Mouse (Mus musculus) neural tube, embryonic 12.5 days (tissue): ENCODE measurements at regions not wholly inside any gene's neighbourhood (a gene's known extent, or its start where the extent isn't known, plus 50 kb on each side); places are given as distances from the start of the nearest gene placed in this dataset.
"Not testable (repeated sequence)": the region's sequence is repeated elsewhere in the genome, so short reads cannot be mapped to it uniquely, and the experiment has no call there.

Experiments used
- ATAC-seq: fragments of 200-750 bp; cut with Nextera tagmentation; 2 replicates; pipeline ENCODE4 v1.8.0; 2017; ENCODE audit warnings: low read depth, mild to moderate bottlenecking, moderate TSS enrichment, moderate library complexity; ENCODE audit not compliant: low FRiP score
- H3K27ac ChIP-seq: fragments of 300-500 bp; sonication (generic); 2 replicates; pipeline ENCODE4 v1.5.1; 2016
- H3K27me3 ChIP-seq: fragments of 300-500 bp; sonication (generic); replicated peaks from 2 replicates; pipeline ENCODE4 v1.6.1; 2016; ENCODE audit warnings: mild to moderate bottlenecking
- H3K36me3 ChIP-seq: fragments of 300-500 bp; sonication (generic); 2 replicates; pipeline ENCODE4 v1.6.1; 2016; ENCODE audit warnings: mild to moderate bottlenecking
- H3K4me1 ChIP-seq: fragments of 300-500 bp; sonication (generic); 2 replicates; pipeline ENCODE4 v1.6.1; 2016
- H3K4me2 ChIP-seq: fragments of 300-500 bp; sonication (generic); replicated peaks from 2 replicates; pipeline ENCODE4 v1.6.1; 2016; ENCODE audit warnings: mild to moderate bottlenecking
- H3K4me3 ChIP-seq: fragments of 300-500 bp; sonication (generic); 2 replicates; pipeline ENCODE4 v1.5.1; 2016
- H3K9ac ChIP-seq: fragments of 300-500 bp; sonication (generic); 2 replicates; pipeline ENCODE4 v1.6.1; 2016; ENCODE audit warnings: mild to moderate bottlenecking
- H3K9me3 ChIP-seq: fragments of 300-500 bp; sonication (generic); 2 replicates; pipeline ENCODE4 v1.6.1; 2016; ENCODE audit warnings: mild to moderate bottlenecking
- WGBS: fragments of 180-500 bp; shearing (Covaris S2); methylation state at CpG from one replicate; pipeline ENCODE4 v1.1.7; 2016; 5-methylcytosine and 5-hydroxymethylcytosine counted together

GRCm38 (mm10) chrX:162359767-162360545, 200.4 kb upstream of the Nhs start:
- H3K36me3 ChIP-seq = no peaks in the 10 kb centered on the region
- H3K27ac ChIP-seq = no peak overlapping the region
- no peaks in the 10 kb centered on the region for H3K9me3 ChIP-seq
- no peak overlapping the region for H3K9ac ChIP-seq
- H3K4me1 ChIP-seq = no peaks in the 10 kb centered on the region
- no peaks in the 10 kb centered on the region; the same call in 1 of the 2 replicates for H3K27me3 ChIP-seq
- ATAC-seq = no peak
- WGBS = 64% methylated on average over 9 of the region's 9 CpGs
- no peak overlapping the region for H3K4me3 ChIP-seq
- H3K4me2 ChIP-seq = no peak overlapping the region

GRCm38 (mm10) chrX:162348341-162348740, 188.8 kb upstream of the Nhs start:
- Histone ChIP-seq H3K4me3 (no peak overlapping the region), H3K9me3 (no peaks in the 10 kb centered on the region), H3K27me3 (no peaks in the 10 kb centered on the region), H3K4me2 (no peak overlapping the region), H3K4me1 (no peaks in the 10 kb centered on the region), H3K36me3 (no peaks in the 10 kb centered on the region), H3K9ac (no peak overlapping the region), H3K27ac (no peak overlapping the region)
- no peak for ATAC-seq
- WGBS = 61% methylated on average over 4 of the region's 4 CpGs

GRCm38 (mm10) chrX:162347886-162348285, 188.4 kb upstream of the Nhs start:
- Histone ChIP-seq H3K4me1 (no peaks in the 10 kb centered on the region), H3K36me3 (no peaks in the 10 kb centered on the region), H3K9me3 (no peaks in the 10 kb centered on the region), H3K27me3 (no peaks in the 10 kb centered on the region), H3K4me2 (no peak overlapping the region), H3K9ac (no peak overlapping the region), H3K27ac (no peak overlapping the region), H3K4me3 (no peak overlapping the region)
- 71% methylated on average over 2 of the region's 2 CpGs for WGBS
- no peak for ATAC-seq

GRCm38 (mm10) chrX:162345497-162346143, 186.1 kb upstream of the Nhs start:
- no peaks in the 10 kb centered on the region for H3K4me1 ChIP-seq
- WGBS = 72% methylated on average over 3 of the region's 3 CpGs
- ATAC-seq = no peak
- no peak overlapping the region for H3K27ac ChIP-seq
- H3K9me3 ChIP-seq = no peaks in the 10 kb centered on the region
- no peak overlapping the region for H3K4me3 ChIP-seq
- H3K36me3 ChIP-seq = no peaks in the 10 kb centered on the region
- H3K9ac ChIP-seq = no peak overlapping the region
- no peak overlapping the region for H3K4me2 ChIP-seq
- H3K27me3 ChIP-seq = no peaks in the 10 kb centered on the region

- ATAC-seq = no peak
- no peaks in the 10 kb centered on the region for H3K36me3 ChIP-seq
- no peaks in the 10 kb centered on the region for H3K9me3 ChIP-seq
- no peaks in the 10 kb centered on the region for H3K27me3 ChIP-seq
- WGBS = 90% methylated on average over 5 of the region's 5 CpGs
- no peaks in the 10 kb centered on the region for H3K4me1 ChIP-seq
- H3K4me3 ChIP-seq = no peak overlapping the region
- H3K9ac ChIP-seq = no peak overlapping the region
- H3K4me2 ChIP-seq = no peak overlapping the region
- no peak overlapping the region for H3K27ac ChIP-seq
Measured at GRCm38 (mm10) chrX:162332121-162332520, 172.6 kb upstream of the Nhs start.

GRCm38 (mm10) chrX:162307646-162308045, 148.1 kb upstream of the Nhs start:
- no peak overlapping the region for H3K27ac ChIP-seq
- H3K27me3 ChIP-seq = no peaks in the 10 kb centered on the region
- H3K4me2 ChIP-seq = no peak overlapping the region
- 72% methylated on average over 2 of the region's 2 CpGs for WGBS
- no peaks in the 10 kb centered on the region for H3K9me3 ChIP-seq
- no peak overlapping the region for H3K4me3 ChIP-seq
- H3K4me1 ChIP-seq = no peaks in the 10 kb centered on the region
- no peak for ATAC-seq
- no peaks in the 10 kb centered on the region for H3K36me3 ChIP-seq
- no peak overlapping the region for H3K9ac ChIP-seq

- no peak for ATAC-seq
- Histone ChIP-seq H3K4me3 (no peak overlapping the region), H3K9me3 (no peaks in the 10 kb centered on the region), H3K4me1 (no peaks in the 10 kb centered on the region), H3K36me3 (no peaks in the 10 kb centered on the region), H3K4me2 (no peak overlapping the region), H3K9ac (no peak overlapping the region), H3K27ac (no peak overlapping the region), H3K27me3 (no peaks in the 10 kb centered on the region)
Measured at GRCm38 (mm10) chrX:162304145-162304544, 144.6 kb upstream of the Nhs start.

GRCm38 (mm10) chrX:162302788-162303187, 143.3 kb upstream of the Nhs start:
- Histone ChIP-seq H3K4me3 (no peak overlapping the region), H3K27me3 (no peaks in the 10 kb centered on the region), H3K9ac (no peak overlapping the region), H3K4me1 (no peaks in the 10 kb centered on the region), H3K4me2 (no peak overlapping the region), H3K36me3 (no peaks in the 10 kb centered on the region), H3K9me3 (no peaks in the 10 kb centered on the region), H3K27ac (no peak overlapping the region)
- no peak for ATAC-seq

- Histone ChIP-seq H3K9ac (no peak overlapping the region), H3K27ac (no peak overlapping the region), H3K9me3 (no peaks in the 10 kb centered on the region), H3K27me3 (no peaks in the 10 kb centered on the region), H3K4me1 (no peaks in the 10 kb centered on the region), H3K36me3 (no peaks in the 10 kb centered on the region), H3K4me2 (no peak overlapping the region), H3K4me3 (no peak overlapping the region)
- WGBS = 98% methylated on average over 1 of the region's 1 CpGs
- ATAC-seq = no peak
Measured at GRCm38 (mm10) chrX:162291234-162291633, 131.7 kb upstream of the Nhs start.

GRCm38 (mm10) chrX:162286155-162286554, 126.6 kb upstream of the Nhs start:
- not testable (repeated sequence) for H3K27me3 ChIP-seq, ATAC-seq, H3K4me3 ChIP-seq, H3K27ac ChIP-seq, H3K36me3 ChIP-seq, H3K9me3 ChIP-seq, H3K4me2 ChIP-seq, H3K9ac ChIP-seq, H3K4me1 ChIP-seq

GRCm38 (mm10) chrX:162284252-162284651, 124.7 kb upstream of the Nhs start:
- no peak for ATAC-seq
- Histone ChIP-seq H3K4me1 (no peaks in the 10 kb centered on the region), H3K4me3 (no peak overlapping the region), H3K4me2 (no peak overlapping the region), H3K27me3 (no peaks in the 10 kb centered on the region), H3K9ac (no peak overlapping the region), H3K27ac (no peak overlapping the region), H3K36me3 (no peaks in the 10 kb centered on the region), H3K9me3 (no peaks in the 10 kb centered on the region)
- WGBS = 75% methylated on average over 3 of the region's 3 CpGs

- H3K4me3 ChIP-seq = no peak overlapping the region
- no peaks in the 10 kb centered on the region for H3K27me3 ChIP-seq
- H3K27ac ChIP-seq = no peak overlapping the region
- no peak overlapping the region for H3K9ac ChIP-seq
- no peaks in the 10 kb centered on the region for H3K9me3 ChIP-seq
- no peaks in the 10 kb centered on the region for H3K36me3 ChIP-seq
- 95% methylated on average over 3 of the region's 3 CpGs for WGBS
- ATAC-seq = no peak
- no peak overlapping the region for H3K4me2 ChIP-seq
- no peaks in the 10 kb centered on the region for H3K4me1 ChIP-seq
Measured at GRCm38 (mm10) chrX:162282690-162283089, 123.2 kb upstream of the Nhs start.
